Mouse (Mus musculus) mouse embryonic stem cell (cell line): ENCODE data around the gene Ppib.

ENCODE experiments used
- in situ Hi-C, 2 experiments: fragments of 300-500 bp; cut with MboI; formaldehyde crosslinking; loops; 1 replicate in 1 of 2; 3 replicates in 1 of 2; pipeline ENCODE4 v1.14.3; 2019 to 2020; ENCODE audit warnings: low sequenced_read_pairs in 2 of 2, low pct_unique_long_range_greater_than_20kb in 1 of 2, mixed read lengths in 1 of 2; ENCODE audit not compliant: unreplicated experiment in 1 of 2

Ppib gene

DNA sequence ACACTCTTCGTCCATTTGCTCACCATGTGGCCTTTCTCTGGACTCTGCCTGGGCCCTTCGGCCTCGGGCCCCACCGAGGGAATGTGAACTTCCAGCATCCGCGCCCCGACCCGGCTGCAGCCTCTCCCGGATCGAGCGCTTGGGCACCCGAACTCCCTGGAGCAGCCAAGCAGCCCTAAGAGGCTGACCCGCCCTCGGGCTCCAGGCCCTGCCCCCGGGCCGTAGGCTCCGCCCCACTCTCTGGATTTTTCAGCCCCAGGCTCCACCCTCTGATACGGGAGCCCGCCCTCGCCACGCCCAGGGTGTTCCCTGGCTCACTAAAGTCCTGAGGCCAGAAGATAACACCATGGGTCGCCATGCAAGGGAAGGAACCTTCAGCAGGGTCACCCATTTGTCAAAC lies 9.6 kb downstream of the Ppib start, which contains the start of gene Snx22:
Gene Snx22 (minus strand): TSS at position 137 of the 400 bp plus-strand sequence.
- in situ Hi-C loops, result no loop called here

DNA sequence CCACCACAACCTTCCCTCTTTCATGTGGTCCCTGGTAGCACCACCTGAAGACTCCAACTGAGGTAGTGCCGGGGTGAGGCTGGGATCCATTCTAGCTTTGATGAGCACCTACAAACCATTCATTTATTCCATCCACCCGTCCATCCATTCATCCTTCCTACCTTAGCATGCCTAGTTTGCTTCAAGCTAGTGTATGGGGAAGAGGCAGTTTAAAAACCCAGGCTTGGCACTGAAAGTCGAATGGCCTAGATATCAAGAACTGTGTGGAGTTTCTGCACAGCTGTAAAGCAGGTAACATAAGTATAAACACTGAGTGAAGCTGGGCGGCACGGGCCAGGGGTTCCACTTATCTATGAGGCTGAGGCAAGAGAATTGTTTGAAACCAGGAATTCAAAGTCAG lies 10.1 kb downstream of the Ppib start:
- in situ Hi-C loops, result no loop called here

DNA sequence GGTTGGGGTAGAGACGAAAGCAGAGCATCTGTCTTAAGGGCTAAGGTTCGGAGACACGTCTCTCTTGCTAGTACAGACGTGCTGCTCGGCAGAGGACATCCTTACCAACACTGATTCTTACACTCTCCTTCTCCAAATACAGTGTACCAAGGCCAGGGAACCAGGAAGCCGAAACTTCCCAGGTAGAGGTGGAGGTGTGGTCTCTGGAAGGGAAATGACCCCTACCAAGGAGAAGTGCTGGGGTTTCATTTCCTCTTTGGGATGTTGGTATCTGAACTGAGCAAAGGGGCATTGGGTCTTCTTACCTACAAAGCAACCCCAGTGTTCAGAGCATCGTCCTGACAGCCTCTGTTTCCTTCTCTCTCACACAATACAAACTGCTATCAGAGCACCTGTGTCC lies 12.7 kb downstream of the Ppib start:
- in situ Hi-C loops, result no loop called here

DNA sequence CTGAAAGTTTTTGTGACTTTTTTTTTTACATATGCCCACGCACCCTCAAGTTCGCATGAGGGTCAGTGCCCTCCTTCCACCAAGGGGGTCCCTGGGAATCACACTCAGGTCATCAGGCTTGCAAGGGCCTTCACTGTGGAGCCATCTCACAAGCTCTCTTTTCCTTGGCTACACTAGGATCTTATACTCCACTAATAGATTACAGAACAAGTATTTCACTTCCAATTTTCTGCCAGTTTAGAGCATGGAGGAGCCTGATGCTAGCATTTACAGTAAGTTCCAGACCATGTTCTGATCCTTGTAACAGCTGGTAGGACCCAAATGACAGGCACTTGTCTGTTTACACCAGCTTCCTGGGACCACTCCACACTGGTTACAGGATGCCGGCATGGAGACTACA lies 18.1 kb downstream of the Ppib start:
- in situ Hi-C loops, result no loop called here

DNA sequence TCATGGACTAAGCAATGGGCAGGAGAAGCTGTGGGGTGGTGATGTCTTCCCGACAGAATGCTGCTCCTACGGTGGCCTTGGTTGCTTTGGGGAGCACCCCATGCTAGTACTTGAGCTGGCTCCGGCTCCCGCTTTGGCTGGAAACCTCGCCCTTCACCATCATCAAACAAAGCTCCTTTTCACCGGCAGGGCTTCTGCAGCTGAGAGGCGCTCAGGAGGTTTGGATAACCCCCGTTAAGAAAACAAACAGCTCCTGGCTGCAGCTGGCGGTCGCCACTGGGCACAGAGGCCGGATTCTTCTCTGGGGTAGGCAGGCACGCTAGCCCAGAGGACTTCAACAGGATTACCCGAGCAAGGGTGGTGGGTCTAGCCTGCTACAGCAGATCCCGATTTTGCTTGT lies 18.5 kb downstream of the Ppib start:
- in situ Hi-C loops, result no loop called here

DNA sequence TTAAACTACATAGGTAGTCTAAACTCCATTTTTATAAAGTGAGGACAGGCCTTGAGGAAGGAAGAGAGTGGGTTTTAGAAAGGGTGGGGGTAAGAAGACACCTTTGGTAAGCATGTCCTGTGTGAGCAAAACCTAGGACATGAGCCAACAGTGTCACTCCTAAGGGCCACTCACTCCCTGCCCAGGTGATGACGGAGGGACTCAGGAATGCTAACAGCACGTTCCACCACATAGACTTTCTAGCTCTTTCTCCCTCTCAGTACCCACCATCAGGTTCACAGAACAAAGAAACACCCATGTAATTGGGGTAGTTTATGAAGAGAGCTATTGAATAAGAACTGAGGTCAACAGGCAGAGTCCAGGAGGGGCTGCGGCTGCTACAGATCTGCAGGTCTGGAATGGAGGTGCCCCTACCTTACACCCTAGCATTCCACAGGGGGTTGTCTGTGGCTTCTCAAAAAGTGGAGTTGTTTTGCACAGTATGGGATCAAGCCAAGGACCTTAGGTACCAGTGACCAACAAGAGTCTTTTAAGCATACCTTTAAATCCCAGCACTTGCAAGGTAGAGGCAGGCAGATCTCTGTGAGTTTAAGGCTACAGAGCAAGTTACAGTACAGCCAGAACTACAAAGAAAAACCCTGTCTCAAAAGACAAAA lies 20.9 kb downstream of the Ppib start:
- in situ Hi-C loops, result no loop called here

DNA sequence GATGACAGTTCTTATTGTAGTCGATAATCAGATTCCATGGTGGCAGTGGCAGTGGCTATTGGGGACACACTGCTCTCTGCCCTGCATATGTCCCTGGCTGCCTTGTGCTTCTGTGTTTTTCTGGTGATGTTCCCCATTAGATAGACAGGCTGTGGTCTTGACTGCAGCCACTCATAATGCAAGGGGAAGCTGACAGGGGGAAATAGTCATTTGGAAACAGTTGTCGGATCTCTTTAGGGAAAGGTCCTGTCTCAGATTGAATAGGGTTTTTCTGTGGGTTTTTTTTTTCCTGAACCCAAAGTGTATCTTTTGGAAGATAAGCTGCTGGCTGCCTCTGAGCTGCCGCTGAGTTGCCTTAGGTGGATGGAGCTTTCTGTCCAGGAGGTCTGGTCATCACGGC lies 22.0 kb downstream of the Ppib start:
- in situ Hi-C loops, result no loop called here

DNA sequence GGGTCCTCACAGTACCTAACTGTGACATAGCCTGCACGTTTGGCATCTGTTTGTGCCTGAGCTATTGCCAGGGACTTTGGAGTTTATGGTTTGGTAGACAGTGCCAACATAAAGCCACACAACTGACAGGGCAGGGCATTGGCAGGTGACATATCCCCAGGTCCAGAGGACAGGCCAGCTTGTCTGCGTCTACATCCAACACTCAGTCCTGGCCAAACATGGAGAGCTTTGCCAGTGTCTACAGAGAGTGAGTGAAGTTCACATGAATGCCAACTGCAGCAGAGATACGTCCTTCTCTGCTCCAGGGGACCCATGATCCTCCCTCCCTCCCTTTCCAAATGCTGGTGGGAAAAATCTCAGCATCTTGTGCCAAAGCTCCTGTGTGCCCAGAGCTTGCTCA lies 24.1 kb downstream of the Ppib start:
- in situ Hi-C loops, result no loop called here

DNA sequence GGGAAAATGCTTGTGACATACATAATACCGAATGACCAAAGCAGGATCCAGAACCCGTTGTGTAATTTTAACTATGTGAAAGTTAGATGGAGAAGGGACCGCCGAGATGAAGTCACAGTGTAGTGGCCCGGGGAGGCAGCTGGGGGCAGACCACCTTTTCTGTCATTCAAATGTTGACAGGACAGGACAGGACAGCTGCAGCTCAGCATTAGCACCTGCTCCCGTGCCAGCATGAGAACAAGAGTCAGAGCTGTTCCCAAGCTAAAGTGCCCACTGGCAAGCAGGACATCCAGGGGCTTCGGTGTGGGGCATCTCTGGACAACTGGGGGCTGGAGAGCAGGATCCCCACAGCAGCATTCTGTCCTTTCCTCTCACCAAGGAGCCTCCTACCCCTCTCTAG lies 27.0 kb downstream of the Ppib start:
- in situ Hi-C loops, result no loop called here

DNA sequence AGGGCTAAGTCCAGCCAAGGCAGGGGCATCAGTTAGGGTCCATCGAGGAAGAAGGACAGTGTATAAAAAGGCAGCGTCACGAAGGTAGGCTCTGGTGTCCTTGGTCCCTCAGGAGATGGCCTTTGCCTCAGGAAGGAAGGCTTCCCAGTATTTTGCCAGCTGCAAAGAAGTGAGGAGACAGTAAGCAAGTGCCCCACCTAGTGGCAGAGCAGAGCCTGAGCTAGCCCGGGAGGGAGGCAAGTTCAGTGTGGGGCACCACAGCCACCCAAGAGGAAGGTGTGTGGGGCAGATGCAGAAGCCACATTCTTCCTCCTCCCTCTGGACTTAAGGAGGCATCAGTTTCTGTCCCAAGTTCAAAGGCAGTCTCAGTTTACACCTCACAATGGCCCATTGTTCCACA lies 28.4 kb downstream of the Ppib start:
- in situ Hi-C loops, result no loop called here

DNA sequence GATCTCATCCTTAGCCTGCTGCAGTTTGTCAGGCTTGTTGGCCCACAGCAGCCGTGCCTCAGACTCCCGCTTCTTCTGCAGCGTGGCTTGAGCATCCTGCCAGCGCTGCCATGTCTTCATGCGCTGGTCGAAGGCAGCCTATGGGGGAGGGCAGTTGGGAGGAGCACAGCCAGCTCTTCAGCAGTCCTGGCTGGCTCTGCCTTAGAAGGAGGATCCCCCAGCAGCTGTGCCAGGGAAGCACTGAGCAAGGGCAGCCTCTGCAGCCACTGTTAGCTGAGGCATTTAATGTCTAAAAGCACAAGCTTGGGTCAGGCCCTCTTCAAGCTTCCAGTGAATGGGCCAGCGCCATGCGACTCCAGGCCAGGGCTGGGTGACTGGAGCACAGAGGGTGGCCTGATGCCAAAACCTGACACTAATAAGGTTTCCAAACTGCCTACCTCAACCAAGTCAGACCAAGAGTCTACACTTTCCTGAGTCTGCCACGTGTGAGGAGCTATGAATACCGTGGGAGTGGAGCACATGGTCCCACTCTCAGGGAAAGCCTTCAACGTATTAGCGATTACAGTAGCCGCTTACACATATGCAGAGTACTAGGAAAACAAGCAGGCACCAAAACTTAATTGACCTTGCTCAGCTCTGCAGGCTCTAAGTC lies 30.7 kb downstream of the Ppib start:
- in situ Hi-C loops, result no loop called here

DNA sequence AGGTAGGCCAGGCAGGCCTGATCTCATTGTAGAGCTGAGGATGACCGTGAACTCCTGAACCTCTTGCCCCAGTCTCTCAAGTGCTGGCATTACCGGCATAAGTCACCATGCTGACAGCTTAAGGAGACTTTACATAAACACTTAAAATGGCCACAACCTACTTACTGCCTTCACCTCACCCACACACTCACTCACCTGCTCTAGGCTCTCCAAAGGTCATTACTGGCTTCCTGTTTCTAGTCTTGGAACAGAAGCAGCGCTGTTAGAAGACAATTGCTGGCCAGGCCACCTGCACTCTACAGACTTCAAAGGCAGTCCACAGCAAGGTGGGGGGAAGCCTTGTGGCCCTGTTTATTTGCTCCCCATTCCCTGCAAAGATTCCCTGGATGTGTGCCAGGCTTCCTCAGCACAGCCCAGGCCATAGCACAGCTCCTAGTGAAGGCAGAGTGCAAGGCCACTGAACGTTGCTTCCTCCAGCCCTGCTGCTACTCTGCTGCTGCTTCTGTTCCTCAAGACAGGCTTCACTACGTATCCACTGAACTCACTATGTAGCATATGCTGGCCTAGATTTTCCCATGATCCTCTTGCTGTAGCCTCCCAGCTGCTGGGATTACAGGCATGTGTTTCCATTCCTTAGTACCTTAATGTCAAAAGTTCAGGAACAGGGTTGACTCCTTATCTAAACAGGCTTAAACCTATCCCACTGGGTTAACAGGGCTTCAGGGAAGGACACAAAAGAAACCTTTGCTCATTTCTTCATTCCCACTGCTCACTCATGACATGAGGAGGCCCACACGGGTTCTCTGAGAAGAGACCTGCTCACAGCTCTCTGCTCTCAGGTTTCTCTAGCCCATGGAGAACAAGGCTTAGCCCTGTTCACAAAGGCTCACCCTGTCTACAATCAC lies 31.6 kb downstream of the Ppib start:
- in situ Hi-C loops, result no loop called here

DNA sequence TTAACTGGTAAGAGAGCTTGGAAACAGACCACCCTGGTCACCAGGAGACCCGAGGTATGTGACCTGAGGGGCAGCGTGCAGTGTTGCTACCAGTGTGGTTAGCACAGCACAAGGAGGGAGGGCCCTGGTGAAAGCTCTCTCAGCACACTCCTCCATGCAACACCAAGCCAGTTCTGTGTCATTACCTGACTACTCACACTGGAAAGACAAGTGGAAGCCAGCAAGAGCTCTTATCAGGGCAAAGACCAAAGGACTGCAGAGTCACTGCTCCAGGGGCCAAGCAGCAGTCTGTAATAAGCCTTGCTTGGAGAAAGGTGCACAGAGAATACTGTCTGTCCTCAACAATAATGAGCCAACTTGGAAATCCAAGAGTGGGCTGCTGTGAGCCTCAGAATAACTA lies 32.6 kb downstream of the Ppib start:
- in situ Hi-C loops, result no loop called here

DNA sequence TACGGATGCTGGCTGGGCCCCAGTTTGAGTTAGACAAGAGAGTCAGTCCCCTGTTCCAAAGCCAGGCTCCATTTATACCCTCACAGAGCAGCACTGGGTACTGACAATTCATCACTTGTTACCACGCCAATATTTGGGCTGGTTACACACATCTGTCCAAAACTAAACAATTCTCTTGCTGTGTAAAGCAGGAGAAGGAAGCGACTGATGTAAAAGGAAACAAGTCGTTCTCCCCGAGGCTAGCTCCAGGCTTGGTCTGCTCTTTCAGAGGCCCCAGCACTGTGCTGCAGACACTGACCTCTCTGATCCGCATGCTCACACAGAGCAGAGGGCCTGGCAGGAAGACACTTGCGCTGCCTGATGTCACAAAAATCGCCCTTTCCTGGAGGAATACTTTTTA lies 41.6 kb downstream of the Ppib start:
- in situ Hi-C loops, result no loop called here

DNA sequence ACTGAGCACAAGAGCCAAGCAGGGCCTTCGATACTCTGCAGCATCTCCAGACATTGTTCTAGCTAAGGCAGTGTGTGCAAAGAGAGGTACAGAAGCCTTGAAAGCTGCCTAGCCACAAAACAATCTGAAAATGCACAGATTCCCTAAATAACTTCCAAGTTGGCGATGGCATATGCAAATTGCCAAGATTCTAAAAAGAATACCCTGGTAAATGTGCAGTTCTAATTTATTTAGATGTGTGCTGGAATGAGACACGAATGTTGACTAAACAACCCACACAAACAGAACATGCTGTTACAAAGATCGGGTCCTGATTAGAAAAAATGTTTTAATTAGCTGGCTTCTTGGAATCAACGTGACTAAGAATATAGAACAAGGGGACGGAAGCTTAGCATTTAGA lies 42.6 kb downstream of the Ppib start:
- in situ Hi-C loops, result no loop called here

DNA sequence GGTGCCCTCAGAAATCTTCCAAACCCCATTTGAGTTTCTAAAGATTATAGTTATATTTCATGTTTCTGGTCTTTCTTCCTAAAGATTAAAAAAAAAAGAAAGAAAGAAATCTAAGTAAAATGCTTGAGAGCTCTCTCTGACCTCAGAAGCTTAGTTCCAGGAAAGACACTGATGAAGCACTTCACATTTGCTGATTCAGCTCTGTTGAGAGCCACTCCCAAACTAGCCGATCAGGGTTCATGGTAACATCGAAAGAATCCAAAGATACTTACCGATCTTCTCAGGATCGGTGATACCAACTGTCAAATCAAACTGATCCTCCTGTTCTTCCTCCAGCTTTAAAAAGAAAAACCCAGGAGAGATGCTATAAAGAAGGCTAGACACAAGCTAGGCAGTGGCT lies 44.6 kb downstream of the Ppib start:
- in situ Hi-C loops, result no loop called here

DNA sequence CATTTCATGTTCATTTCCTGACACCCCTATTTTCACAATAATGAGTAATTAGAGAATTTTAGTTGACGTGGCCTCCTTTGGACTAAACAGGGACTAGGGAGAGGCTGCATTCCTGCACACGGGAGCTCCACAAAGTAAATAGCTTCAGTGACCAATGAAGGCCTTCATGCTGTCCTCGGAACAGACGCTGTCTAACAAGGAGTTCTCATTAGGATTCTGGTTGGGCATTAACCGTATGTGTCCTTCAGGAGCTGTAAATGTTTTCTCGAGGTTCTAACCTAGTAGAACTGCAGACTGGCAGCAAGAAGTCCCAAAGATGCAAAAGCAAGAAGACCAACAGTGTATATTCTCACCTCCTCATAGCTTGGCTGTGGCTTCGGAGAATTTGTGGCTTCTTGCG lies 45.1 kb downstream of the Ppib start:
- in situ Hi-C loops, result no loop called here

DNA sequence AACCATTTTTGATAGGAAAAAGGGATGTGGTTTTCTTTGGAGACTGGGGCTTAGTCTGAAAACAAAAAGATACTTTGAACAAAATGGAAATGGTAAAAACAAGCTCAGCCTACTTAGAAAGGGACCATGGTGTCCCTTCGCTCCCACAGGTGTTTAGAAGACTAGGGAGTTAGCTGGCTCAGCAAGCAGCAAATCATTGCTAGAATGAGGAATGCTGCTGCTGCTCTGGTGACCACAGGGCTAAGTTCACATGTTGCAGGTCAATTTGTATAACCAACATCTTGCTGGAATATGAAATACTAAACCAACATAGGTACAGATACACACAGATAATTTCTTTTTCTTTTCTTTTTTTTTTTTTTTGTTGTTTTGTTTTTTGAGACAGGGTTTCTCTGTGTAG lies 49.6 kb downstream of the Ppib start:
- in situ Hi-C loops, result no loop called here

DNA sequence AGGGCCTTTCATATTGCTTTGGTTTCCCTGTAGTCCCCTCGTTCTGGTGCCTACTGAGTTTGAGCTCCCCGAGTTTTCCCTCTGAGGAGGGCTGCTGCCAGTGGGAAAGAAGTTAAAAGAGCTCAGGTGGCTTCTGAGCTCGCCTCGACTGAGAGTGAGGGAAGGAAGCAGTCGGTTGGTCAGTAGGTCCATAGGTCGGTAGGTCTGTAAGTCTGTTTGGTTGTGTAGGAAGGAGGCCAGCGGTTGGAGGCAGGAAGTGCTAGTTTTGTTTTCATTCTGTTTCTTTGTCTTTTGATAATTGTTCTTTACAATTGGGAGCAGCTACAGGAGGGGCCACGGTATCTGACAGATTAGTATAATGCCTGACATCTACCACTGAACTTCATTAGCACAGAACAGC lies 50.1 kb downstream of the Ppib start:
- in situ Hi-C loops, result no loop called here
